Mouse (Mus musculus) fibroblast of lung, adult 2 months (primary cell): ENCODE results near the gene Ddc.

Experiments used
- DNase-seq: peaks from one replicate; pipeline ENCODE4 v3.0.0-alpha.2; 2011; ENCODE audit warnings: low read depth

Gene Ddc

DNA sequence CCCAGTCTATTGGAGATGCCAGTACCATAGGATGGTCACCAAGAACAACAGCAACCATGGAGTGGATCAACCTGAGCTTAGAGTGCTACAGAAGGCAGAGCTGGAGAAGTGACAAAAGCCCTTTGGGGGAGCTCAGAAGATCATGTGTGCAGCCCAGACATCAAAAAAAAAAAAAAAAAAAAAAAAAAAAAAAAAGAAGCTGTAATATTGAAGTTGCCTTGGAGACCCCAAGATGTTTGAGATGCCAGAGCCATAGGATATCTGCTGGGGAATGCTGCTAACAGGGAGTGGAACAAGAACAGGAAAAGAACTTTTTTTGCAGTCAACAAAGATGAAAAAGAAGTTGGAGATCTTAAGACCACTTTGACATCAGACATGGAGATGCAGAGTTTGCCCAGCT lies 7.6 kb upstream of the Ddc start:
- no peak for DNase-seq

DNA sequence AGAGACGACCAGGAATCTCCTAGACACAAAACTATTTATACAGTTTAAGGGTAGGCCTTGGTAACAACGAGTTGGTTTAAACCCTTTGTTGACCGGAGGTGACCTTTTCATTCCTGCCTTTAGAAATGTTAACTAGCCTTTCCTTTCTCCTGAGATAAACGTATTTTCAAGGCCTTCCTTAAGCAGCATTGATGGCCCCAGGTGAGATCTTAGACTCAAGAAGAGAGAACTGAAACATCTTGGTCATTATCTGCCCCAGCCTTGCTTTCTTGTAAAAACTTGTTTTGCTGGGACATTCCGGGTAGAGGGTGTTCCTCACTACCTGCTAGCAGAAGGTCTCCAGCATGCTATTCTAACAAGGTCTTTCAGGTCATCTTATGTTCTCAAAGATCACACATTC lies 7.1 kb upstream of the Ddc start:
- DNase-seq, result no peak

GRCm38 (mm10) chr11:11901509-11901908 lies 3.6 kb upstream of the Ddc start:
- DNase-seq, result no peak

GRCm38 (mm10) chr11:11898496-11898895 lies 552 bp upstream of the Ddc start:
- DNase-seq, result no peak

DNA sequence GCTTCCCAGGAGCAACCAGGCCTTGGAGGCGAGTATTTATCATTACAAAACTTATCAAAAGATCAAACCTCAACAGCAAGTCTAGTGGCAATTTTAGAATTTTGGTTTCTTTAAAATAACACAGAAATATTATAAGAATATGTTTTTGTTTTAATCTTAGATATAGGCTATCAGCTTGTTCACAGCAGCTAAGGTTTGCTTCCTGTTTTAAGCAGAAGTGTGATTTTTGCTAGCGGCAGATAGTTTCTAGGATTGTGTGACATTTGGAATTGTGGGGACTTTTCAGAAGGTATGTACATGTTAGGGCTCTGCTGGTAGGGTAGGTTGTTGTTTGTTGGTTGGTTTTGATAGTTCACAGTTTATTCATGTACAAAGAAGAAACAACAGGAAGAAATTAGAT lies 2.5 kb downstream of the Ddc start:
- DNase-seq, result no peak

GRCm38 (mm10) chr11:11893769-11894168 lies 4.2 kb downstream of the Ddc start:
- no peak for DNase-seq

DNA sequence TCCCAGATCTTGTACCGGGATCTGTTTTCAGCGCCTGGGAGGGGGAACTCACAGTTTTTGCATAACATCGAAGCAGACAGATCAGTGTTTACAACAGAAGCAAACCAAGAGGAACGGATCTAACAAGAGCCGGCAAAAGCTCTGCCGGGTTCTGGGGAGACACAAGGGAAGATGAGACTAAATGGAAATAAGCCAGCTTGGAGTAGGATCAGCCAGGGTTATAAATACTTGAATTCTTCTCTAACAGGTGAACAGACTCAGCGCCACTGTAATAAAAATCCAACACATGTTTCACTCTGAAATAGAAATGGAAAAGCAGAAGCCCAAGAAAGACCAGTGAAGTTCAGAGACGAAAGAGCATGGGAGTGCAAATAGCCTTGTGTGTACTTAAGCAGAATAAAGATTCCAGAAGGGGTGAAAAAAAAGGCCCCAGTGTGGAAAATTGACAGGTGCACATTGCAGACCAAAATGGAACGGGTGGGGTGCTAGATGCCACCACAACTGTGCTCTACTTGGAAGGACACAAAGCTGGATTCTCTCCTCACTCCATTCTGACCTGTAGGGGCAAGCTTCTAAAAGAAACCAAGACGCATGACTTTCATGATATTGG lies 4.8 kb downstream of the Ddc start:
- no peak for DNase-seq

DNA sequence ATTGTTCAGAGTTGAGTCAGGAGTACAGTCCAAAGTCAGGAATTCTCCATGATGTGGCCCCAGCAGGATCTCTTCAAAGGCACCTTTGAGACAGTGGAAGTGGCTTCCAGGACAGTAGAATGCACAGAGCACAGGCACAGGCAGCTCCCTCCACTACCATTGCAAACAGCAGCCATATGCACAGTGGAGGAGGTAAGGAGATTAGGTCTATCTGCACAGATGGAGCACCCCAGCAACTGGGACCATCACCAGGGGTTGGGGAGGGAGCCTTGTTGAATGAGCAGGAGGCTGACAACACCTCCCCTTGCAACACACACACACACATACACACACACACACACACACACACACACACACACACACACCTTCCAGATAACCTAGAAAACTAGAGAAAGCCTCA lies 6.1 kb downstream of the Ddc start:
- no peak for DNase-seq

DNA sequence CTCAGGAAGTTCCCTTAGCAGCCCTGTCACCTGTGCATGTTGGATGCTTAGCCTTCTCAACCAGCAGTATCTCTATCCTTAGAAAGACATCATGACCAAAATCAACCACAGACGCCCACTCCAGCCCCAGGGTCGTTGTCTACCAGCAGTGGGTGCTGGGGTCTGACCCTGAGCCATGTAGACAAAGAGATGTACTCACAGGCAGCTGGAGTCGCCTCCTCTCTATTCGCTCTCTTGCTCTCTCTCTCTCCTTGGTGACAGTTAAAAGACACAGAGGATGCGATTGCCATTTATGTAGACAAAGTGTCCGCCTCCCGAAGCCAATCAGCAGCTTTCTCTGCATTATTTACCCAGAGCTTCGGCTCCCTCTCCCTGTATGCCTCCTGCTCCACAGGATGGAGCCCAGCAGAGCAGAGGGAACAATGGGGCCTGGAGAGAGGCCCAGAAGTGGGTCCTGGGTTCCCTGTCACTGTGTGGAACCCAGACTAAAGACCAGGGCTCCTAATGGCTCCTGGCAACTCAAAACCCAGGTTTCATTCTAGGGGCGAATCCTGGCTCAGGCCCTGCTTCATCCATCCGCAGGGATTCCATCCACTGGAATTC lies 7.7 kb downstream of the Ddc start:
- DNase-seq, result no peak

GRCm38 (mm10) chr11:11888727-11889126 lies 9.2 kb downstream of the Ddc start:
- no peak for DNase-seq

- DNase-seq, result no peak
These were observed 9.9 kb downstream of the Ddc start for GRCm38 (mm10) chr11:11888051-11888450.

GRCm38 (mm10) chr11:11886403-11886998 lies 11.4 kb downstream of the Ddc start:
- DNase-seq, result no peak

DNA sequence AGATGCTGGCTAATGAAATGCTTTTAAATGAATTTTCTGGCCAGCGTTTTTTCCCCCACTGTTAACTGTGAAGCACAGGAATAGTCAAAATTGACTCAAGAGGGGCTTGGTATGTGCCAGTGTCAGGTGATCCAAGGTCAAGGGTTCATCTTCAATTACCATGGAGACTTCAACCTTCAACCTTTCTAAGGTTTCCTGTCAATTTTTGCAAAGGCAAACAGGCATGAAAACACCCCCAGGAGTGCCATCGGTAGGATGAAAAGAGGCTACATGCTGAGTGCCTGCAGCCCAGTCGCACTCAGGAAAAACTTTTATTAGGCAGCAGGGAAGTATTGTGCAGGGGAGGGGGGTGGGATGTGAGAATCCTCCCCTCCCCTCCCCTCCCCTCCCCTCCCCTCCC lies 12.0 kb downstream of the Ddc start:
- no peak for DNase-seq

DNA sequence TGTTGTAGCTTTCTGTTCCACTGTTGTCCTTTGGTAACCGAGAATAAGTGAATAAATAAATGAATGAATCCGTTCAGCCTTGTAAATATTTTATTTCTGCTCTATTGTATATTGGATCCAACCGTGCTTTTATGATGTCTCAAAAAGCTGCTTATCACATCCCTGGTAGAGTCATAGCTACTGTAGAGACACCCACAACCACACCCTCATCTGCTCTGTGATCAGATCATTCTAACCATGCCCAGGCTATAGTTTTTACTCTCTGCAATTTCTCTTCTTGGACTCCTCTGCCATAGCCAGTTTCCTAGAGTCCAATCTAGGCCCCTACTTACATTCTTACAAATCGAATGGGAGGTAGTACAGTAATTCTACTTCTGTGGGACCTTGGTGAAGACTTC lies 12.7 kb downstream of the Ddc start:
- no peak for DNase-seq

DNA sequence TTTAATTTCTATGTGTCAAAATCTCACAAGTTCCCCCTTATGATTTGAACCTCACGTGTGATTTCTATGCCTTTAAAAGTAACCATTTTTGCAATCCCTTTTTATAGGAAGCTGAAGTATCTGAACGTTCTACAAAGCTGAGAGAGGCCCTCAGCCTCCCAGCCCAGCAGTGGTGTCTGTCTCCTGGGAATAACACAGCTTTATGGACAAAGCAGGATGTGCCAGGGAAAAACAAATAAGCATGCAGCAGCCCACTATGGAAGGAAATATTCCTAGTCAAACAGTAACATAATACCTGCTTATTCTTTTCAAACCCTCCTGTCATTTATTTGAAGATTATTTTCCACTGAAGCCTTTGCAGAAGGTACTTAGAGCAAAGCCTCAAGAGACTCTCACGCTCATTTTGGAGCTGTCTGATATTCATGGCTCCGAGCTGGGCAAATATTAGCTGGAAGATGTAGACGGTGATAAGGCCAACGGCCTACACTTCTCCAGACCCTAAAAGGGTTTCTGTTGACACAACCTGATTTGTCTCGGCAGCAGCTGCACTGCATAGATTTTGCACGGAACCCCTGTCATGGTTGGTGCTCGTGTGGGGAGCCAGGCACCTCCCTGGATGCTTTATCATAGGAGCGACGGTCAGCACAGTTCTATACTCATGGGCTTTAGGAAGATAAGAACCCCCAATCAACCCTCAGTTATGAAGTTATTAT lies 13.3 kb downstream of the Ddc start:
- no peak for DNase-seq

GRCm38 (mm10) chr11:11881783-11882155 lies 16.2 kb downstream of the Ddc start:
- DNase-seq, result no peak

DNA sequence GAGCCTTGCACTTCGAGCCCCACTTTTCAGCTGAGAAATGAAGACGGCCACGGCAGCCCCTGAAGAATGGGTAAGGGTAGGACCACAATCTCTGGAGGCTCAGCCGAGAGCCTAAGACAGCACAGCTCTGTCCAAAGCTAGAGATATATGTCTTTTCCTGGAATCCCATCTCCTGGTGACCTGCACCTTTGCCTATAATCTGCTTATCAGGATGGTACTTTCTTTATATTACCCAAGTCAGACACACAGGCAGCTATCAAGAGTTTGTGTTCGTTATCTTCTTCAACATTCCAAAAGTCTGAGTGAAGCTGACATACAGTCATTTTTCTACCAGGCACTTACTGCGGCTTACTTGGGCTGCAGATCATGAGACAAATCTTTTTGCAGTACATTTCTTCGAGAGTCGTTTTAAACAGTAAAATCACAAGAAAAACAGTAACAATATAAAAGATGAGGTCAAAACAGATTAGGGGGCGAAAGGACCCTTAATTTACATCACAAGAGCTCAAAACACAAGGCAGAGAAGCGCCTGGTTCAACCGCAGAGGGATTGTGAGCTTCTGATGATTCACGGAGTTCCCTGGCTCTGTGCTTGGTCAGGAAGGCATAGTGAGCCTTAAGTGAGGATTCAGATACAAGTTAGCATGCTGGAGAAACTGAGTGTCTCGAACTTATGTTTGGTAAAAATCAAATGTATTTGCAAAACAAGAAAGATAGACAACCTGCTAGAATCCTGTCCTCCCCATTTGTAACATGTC lies 16.7 kb downstream of the Ddc start:
- DNase-seq, result no peak

DNA sequence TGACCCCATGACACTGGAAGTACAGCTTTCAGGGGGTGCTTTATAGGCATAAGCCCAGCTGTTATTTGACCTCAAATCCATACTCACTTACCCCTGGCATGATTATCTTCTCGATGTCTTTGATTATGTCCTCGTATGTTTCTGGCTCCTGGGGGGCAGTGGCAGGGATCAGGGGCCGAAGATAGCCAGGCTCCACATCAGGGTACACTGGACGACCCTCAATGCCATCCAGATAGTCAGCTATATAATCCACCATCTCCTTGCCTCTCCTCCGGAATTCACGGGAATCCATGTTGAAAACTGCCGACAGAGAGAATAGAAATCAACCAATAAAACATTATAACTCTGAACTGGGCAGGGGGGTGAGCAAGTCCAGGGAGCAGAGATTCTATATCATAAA lies 17.6 kb downstream of the Ddc start:
- DNase-seq, result no peak

- no peak for DNase-seq
These were observed 18.3 kb downstream of the Ddc start for GRCm38 (mm10) chr11:11879699-11880002.

GRCm38 (mm10) chr11:11878981-11879698 lies 18.8 kb downstream of the Ddc start:
- no peak for DNase-seq

DNA sequence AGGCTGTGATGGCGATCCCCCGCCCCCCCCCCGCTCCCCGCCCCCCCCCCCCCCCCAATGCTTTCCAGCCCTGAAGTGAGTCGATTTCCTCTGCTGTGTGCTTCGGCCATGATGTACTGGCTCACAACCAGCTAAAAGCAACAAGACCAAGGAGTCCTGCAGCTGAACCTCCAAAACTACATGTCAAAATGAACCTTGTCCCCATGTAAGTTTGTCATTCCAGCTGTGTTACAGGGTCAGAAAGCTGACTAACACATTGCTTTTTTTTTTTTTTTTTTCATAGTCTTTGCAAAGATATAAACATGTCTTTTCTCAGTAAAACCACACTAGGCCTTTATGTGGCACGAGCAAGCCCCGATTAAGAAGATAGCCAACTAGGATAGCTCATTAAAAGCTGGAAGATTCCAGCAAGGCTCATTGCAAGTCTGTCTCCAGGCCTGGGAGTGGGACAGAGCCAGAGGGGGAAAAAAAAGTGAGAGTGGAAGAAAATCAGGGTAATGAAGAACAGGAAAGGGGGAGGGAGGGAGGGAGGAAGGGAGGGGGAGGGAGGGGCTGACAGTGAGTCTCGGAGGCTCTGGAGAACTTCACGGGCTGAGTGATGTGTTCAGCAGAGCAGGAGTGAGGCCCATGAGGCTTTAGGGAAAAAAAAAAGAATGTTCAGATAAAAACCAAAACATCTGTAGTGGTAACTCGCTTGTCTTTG lies 19.5 kb downstream of the Ddc start:
- no peak for DNase-seq

DNA sequence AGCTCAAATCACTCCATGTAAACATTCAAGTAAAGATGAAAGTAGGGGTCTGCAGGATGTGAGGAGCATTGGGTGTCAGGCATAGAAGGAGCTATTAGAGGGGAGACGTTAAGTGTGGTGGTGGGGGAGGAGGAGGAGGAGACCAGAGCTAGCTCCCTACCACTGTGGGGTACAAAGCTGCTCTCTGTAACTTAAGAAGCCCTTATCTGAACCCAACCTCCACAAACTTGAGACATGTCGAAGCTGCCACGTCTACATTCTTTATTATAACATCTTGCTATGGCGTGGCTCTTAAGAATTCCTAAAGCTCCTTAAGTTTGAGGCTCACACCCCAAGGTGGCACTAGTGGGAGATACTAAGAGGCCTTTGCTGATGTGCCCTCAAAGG lies 20.1 kb downstream of the Ddc start:
- no peak for DNase-seq
